22 mouse cellular contexts compared by ENCODE assay signal in genomic region chr4:155070199-155070598, GRCm38 (mm10). TPM values are rescaled to one million over a fixed set of nuclear protein-coding genes. Genes with fewer than 3 reads are reported as not detected.
DNase-seq lines count a peak whose midpoint lies in the region; TF ChIP-seq lines count a peak whose summit lies in the region.
"Had no signal": no experiment of that assay in that cellular context is flagged by ENCODE, and none has a peak within 500 bp of the region (broad histone marks: within the 10 kb centered on the region; RNA-seq: fewer than 3 reads in every experiment).

No protein-coding gene starts in this region.

- DNase-seq in cerebellum, adult 11-12 months: peak; percentile 43
- DNase-seq in cerebellum, postnatal 36 days: no peak
- DNase-seq in gastrocnemius, adult 2 months: no peak
- no peak for DNase-seq in gastrocnemius, postnatal 25 days
- DNase-seq in kidney, adult 2 months: no peak
- DNase-seq in kidney, adult 8-10 months: no peak
- DNase-seq: adrenal gland, adult 8-10 months; adrenal gland, postnatal 25 days; cerebellum, adult 9-11 months; gastrocnemius, postnatal 10 days; heart, postnatal 36 days had no signal

- TF ChIP-seq POLR2A in kidney, adult 2 months (IDR thresholded peaks at IDR 0.05; ENCODE audit: low read depth, low read length): no peak

- H3K27ac ChIP-seq in gastrocnemius, adult 2 months: peak overlapping the region; percentile 81
- H3K27ac ChIP-seq in kidney, adult 2 months (ENCODE audit: insufficient read depth, low read depth, low read length): peak overlapping the region; percentile 61
- H3K27ac ChIP-seq: embryonic facial prominence, embryonic 12.5 days; forebrain, embryonic 12.5 days; forebrain, embryonic 15.5 days; heart, embryonic 10.5 days; heart, embryonic 15.5 days; hindbrain, embryonic 10.5 days; hindbrain, embryonic 13.5 days; intestine, embryonic 15.5 days had no signal

- H3K36me3 ChIP-seq in kidney, adult 2 months (ENCODE audit: control insufficient read depth, insufficient read depth, low read length): peaks cover 3% of the 10 kb centered on the region; the same call in 1 of the 2 replicates

- WGBS in kidney, adult 2 months: 79% methylated on average over 13 of the region's 13 CpGs

- H3K27me3 ChIP-seq in kidney, adult 2 months (replicated peaks; ENCODE audit: control insufficient read depth, insufficient read depth, low read length): no peaks in the 10 kb centered on the region
- H3K27me3 ChIP-seq: embryonic facial prominence, embryonic 12.5 days; forebrain, embryonic 12.5 days; forebrain, embryonic 15.5 days; heart, embryonic 15.5 days; hindbrain, embryonic 13.5 days; intestine, embryonic 15.5 days had no signal

- H3K4me3 ChIP-seq in gastrocnemius, adult 2 months: no peak overlapping the region
- no peak overlapping the region for H3K4me3 ChIP-seq in kidney, adult 2 months (ENCODE audit: insufficient read depth, low read depth, low read length)
- H3K4me3 ChIP-seq: embryonic facial prominence, embryonic 12.5 days; erythroblast, embryonic 14.5 days; forebrain, embryonic 12.5 days; forebrain, embryonic 15.5 days; heart, embryonic 10.5 days; heart, embryonic 15.5 days; hindbrain, embryonic 10.5 days; hindbrain, embryonic 13.5 days; intestine, embryonic 15.5 days had no signal

- intact Hi-C loops in gastrocnemius, adult 2 months (cut with DNase I): no loop called here

- TF ChIP-seq CTCF in gastrocnemius, adult 2 months (IDR thresholded peaks at IDR 0.05): no peak
- TF ChIP-seq CTCF in kidney, adult 2 months (conservative IDR thresholded peaks at IDR 0.05; ENCODE audit: insufficient read depth, insufficient read length, low read depth, low read length): no peak

- H3K4me1 ChIP-seq in kidney, adult 2 months (ENCODE audit: control insufficient read depth, insufficient read depth, low read length): peaks cover 32% of the 10 kb centered on the region

RNA-seq across cellular contexts. Expression of gene Pex10, which starts 3.4 kb away (rescaled TPM):
- total RNA-seq in gastrocnemius, adult 2 months (2021): 10 to 100 TPM; 12.9 to 17.9 TPM
- 10 to 100 TPM; 11.3 to 14.6 TPM for total RNA-seq in gastrocnemius, postnatal 25 days (2021)
- polyA plus RNA-seq in kidney, adult 2 months (2012; rRNA removed): 23.9 and 25.6 TPM in 2 replicates

RNA-seq across cellular contexts. Expression of gene Plch2, which starts 13.6 kb away (rescaled TPM):
- total RNA-seq in gastrocnemius, adult 2 months (2021): under 1 TPM in 1 of 2 experiments, not detected in 1; 0.38 TPM
- under 1 TPM; 0.05 to 0.21 TPM for total RNA-seq in gastrocnemius, postnatal 25 days (2021)
- 0.52 and 2.3 TPM in 2 replicates for polyA plus RNA-seq in kidney, adult 2 months (2012; rRNA removed)
- total RNA-seq: heart, postnatal 10 days; heart, postnatal 36 days had no signal
- polyA plus RNA-seq: activated CD4-positive, CD25-positive, alpha-beta regulatory T cell, adult 4 months; erythroblast, embryonic 14.5 days had no signal

RNA-seq across cellular contexts. Expression of gene Rer1, which starts 16.0 kb away (rescaled TPM):
- total RNA-seq in gastrocnemius, adult 2 months (2021): 10 to 100 TPM; 54.8 to 59.3 TPM
- 10 to 100 TPM; 44.8 to 51.3 TPM for total RNA-seq in gastrocnemius, postnatal 25 days (2021)
- polyA plus RNA-seq in kidney, adult 2 months (2012; rRNA removed): 133 TPM in 2 replicates

RNA-seq across cellular contexts. Expression of gene Morn1, which starts 16.2 kb away (rescaled TPM):
- 1 to 10 TPM; 1.3 TPM for total RNA-seq in gastrocnemius, adult 2 months (2021)
- 1 to 10 TPM; 2.2 to 2.4 TPM for total RNA-seq in gastrocnemius, postnatal 25 days (2021)
- polyA plus RNA-seq in kidney, adult 2 months (2012; rRNA removed): 10.4 and 12.4 TPM in 2 replicates
